Mouse (Mus musculus) right cerebral cortex, adult 18-20 months (tissue): ENCODE results near the gene Dlx3.
A peak's percentile ranks its signal among the peaks of the same experiment; 100 is the strongest.

ENCODE experiments used
- DNase-seq: peaks from one replicate; pipeline ENCODE4 v3.0.0; 2022; ENCODE audit warnings: mixed read lengths

The Dlx3 gene

GRCm38 (mm10) chr11:95088857-95089779, 30.8 kb upstream of the Dlx3 start:
- DNase-seq = no peak

GRCm38 (mm10) chr11:95093077-95093476, 26.8 kb upstream of the Dlx3 start:
- DNase-seq = no peak

GRCm38 (mm10) chr11:95095596-95095995, 24.3 kb upstream of the Dlx3 start:
- DNase-seq = no peak

- DNase-seq = no peak
These were observed 23.1 kb upstream of the Dlx3 start for GRCm38 (mm10) chr11:95096608-95097373.

- DNase-seq = no peak
These were observed 22.0 kb upstream of the Dlx3 start for GRCm38 (mm10) chr11:95097889-95098288.

- DNase-seq = no peak
These were observed 21.4 kb upstream of the Dlx3 start for GRCm38 (mm10) chr11:95098346-95099095.

- no peak for DNase-seq
These were observed 19.5 kb upstream of the Dlx3 start for GRCm38 (mm10) chr11:95100393-95100792.

GRCm38 (mm10) chr11:95101071-95101788, 18.7 kb upstream of the Dlx3 start:
- DNase-seq = no peak

GRCm38 (mm10) chr11:95102161-95102904, 17.6 kb upstream of the Dlx3 start:
- DNase-seq = no peak

GRCm38 (mm10) chr11:95104266-95104665, 15.7 kb upstream of the Dlx3 start:
- no peak for DNase-seq

GRCm38 (mm10) chr11:95105274-95105874, 14.5 kb upstream of the Dlx3 start:
- no peak for DNase-seq

- DNase-seq = peak; percentile 59
These were observed 13.3 kb upstream of the Dlx3 start for GRCm38 (mm10) chr11:95106440-95107236.

GRCm38 (mm10) chr11:95109000-95109399, 10.9 kb upstream of the Dlx3 start:
- DNase-seq = no peak

- DNase-seq = no peak
These were observed 9.8 kb upstream of the Dlx3 start for GRCm38 (mm10) chr11:95110081-95110480.

GRCm38 (mm10) chr11:95117030-95117429, 2.9 kb upstream of the Dlx3 start:
- peak; percentile 71 for DNase-seq

- peak; percentile 54 for DNase-seq
These were observed 1.4 kb upstream of the Dlx3 start for GRCm38 (mm10) chr11:95118505-95118904.

- no peak for DNase-seq
These were observed 708 bp downstream of the Dlx3 start for GRCm38 (mm10) chr11:95120633-95121020.

- DNase-seq = no peak
These were observed 1.5 kb downstream of the Dlx3 start for GRCm38 (mm10) chr11:95121161-95122099.

GRCm38 (mm10) chr11:95122100-95122489, 2.2 kb downstream of the Dlx3 start:
- DNase-seq = no peak
